Mouse (Mus musculus): ENCODE data around the gene Ulbp1. TPM values are rescaled to one million over a fixed set of nuclear protein-coding genes. Genes with fewer than 3 reads are reported as not detected.

Ulbp1 gene
- 16.8 TPM for polyA plus RNA-seq (2015; fragmentation: Illumina TruSeq; extraction: RNeasy Lipid Tissue Mini Kit (QIAGEN cat#74804); ENCODE audit: insufficient read depth, low replicate concordance)

GRCm38 (mm10) chr10:7473197-7473889 lies at the start of gene Ulbp1:
TSS of gene Ulbp1 (minus strand) at chr10:7473638.

Other genes starting within 250 kb of the Ulbp1 start
- 1.9 TPM for gene Lrp11, start 116.2 kb upstream of the Ulbp1 start, polyA plus RNA-seq (2015; fragmentation: Illumina TruSeq; extraction: RNeasy Lipid Tissue Mini Kit (QIAGEN cat#74804); ENCODE audit: insufficient read depth, low replicate concordance)
- 28.4 TPM for gene Nup43, start 193.9 kb upstream of the Ulbp1 start, polyA plus RNA-seq (2015; fragmentation: Illumina TruSeq; extraction: RNeasy Lipid Tissue Mini Kit (QIAGEN cat#74804); ENCODE audit: insufficient read depth, low replicate concordance)
- gene Pcmt1, start 207.5 kb upstream of the Ulbp1 start, polyA plus RNA-seq (2015; fragmentation: Illumina TruSeq; extraction: RNeasy Lipid Tissue Mini Kit (QIAGEN cat#74804); ENCODE audit: insufficient read depth, low replicate concordance): 73.1 TPM
- gene Lats1, start 207.6 kb upstream of the Ulbp1 start, polyA plus RNA-seq (2015; fragmentation: Illumina TruSeq; extraction: RNeasy Lipid Tissue Mini Kit (QIAGEN cat#74804); ENCODE audit: insufficient read depth, low replicate concordance): 32.0 TPM